ENCODE assay signal across 8 mouse cellular contexts in genomic region chr11:40692511-40693365, GRCm38 (mm10). TPM values are rescaled to one million over a fixed set of nuclear protein-coding genes. Genes with fewer than 3 reads are reported as not detected.
DNase-seq lines count a peak whose midpoint lies in the region; ATAC-seq lines count a peak whose summit lies in the region.

No protein-coding gene starts in this region.

- DNase-seq in MN1 (ENCODE audit: low spot score) = peak; percentile 98
- DNase-seq in cerebellum, adult 9-10 months = peak; percentile 93
- DNase-seq in frontal cortex, adult 2 months (ENCODE audit: extremely low spot score in 1 of 2, low spot score in 1 of 2) = peak; percentile 89 to 96
- DNase-seq in layer of hippocampus, postnatal 14 days (ENCODE audit: low spot score in 2 of 2) = peak; percentile 91 to 95
- DNase-seq in lung, postnatal 14 days = peak; percentile 94
- DNase-seq in retina, adult 2 months (ENCODE audit: low read depth, low spot score) = peak; percentile 82
- DNase-seq in thymus, postnatal 36 days = peak; percentile 94 to 96

- H3K4me3 ChIP-seq in hindbrain, embryonic 12.5 days = peak overlapping the region; percentile 65

- H3K4me2 ChIP-seq in hindbrain, embryonic 12.5 days (replicated peaks) = peak overlapping the region; percentile 88

- no peaks in the 10 kb centered on the region for H3K9me3 ChIP-seq in hindbrain, embryonic 12.5 days (replicated peaks)

- peak; percentile 97 for ATAC-seq in hindbrain, embryonic 12.5 days (ENCODE audit: low FRiP score)

- H3K27ac ChIP-seq in hindbrain, embryonic 12.5 days = peak overlapping the region; percentile 94

- H3K27me3 ChIP-seq in hindbrain, embryonic 12.5 days = no peaks in the 10 kb centered on the region

- H3K9ac ChIP-seq in hindbrain, embryonic 12.5 days = peak overlapping the region; percentile 76

- under 1% methylated on average over 36 of the region's 36 CpGs for WGBS in hindbrain, embryonic 12.5 days

- no peaks in the 10 kb centered on the region for H3K36me3 ChIP-seq in hindbrain, embryonic 12.5 days

- peaks cover 24% of the 10 kb centered on the region for H3K4me1 ChIP-seq in hindbrain, embryonic 12.5 days

RNA-seq across cellular contexts. Expression of gene Mat2b, which starts 2.3 kb away (rescaled TPM):
- polyA plus RNA-seq in frontal cortex, adult 2 months (2012; rRNA removed) = 131 and 138 TPM in 2 replicates
- polyA plus RNA-seq in hindbrain, embryonic 12.5 days (2016; fragmentation: Nextera tagmentation; extraction: Ambion mirVana) = 77.3 and 79.3 TPM in 2 replicates
- total RNA-seq in layer of hippocampus, postnatal 14 days (2021) = 100 to 1,000 TPM; 104 to 105 TPM

RNA-seq across cellular contexts. Expression of gene Hmmr, which starts 40.5 kb away (rescaled TPM):
- polyA plus RNA-seq in frontal cortex, adult 2 months (2012; rRNA removed) = 0.71 and 0.76 TPM in 2 replicates
- polyA plus RNA-seq in hindbrain, embryonic 12.5 days (2016; fragmentation: Nextera tagmentation; extraction: Ambion mirVana) = 34.3 and 36.9 TPM in 2 replicates
- 1 to 10 TPM in 1 of 2 experiments, under 1 TPM in 1; 0.88 to 1.7 TPM for total RNA-seq in layer of hippocampus, postnatal 14 days (2021)

RNA-seq across cellular contexts. Expression of gene Nudcd2, which starts 40.7 kb away (rescaled TPM):
- 17.4 and 25.3 TPM in 2 replicates for polyA plus RNA-seq in frontal cortex, adult 2 months (2012; rRNA removed)
- 126 and 128 TPM in 2 replicates for polyA plus RNA-seq in hindbrain, embryonic 12.5 days (2016; fragmentation: Nextera tagmentation; extraction: Ambion mirVana)
- 10 to 100 TPM; 18.6 to 26.1 TPM for total RNA-seq in layer of hippocampus, postnatal 14 days (2021)

Comparison
In these comparisons a context has a peak if more than half of its experiments do, and no peak if none do; other contexts are left out.
1. Peak in every context shown above with its lines: DNase-seq, ATAC-seq, H3K4me3 ChIP-seq and H3K27ac ChIP-seq.
2. RNA of gene Hmmr, which starts 40.5 kb away (polyA plus RNA-seq): 34.3 to 36.9 TPM in hindbrain, embryonic 12.5 days; 0.71 to 0.76 TPM in frontal cortex, adult 2 months; every median in the first group is over 10 times any median in the second.